Mouse (Mus musculus) right cerebral cortex, adult 18-20 months (tissue): Measurements from ENCODE around the gene Trabd.

Experiments
- DNase-seq: peaks from one replicate; pipeline ENCODE4 v3.0.0; 2022; ENCODE audit warnings: mixed read lengths

The Trabd gene

GRCm38 (mm10) chr15:89074613-89075477, at the start of gene Trabd:
TSS of gene Trabd (plus strand) at chr15:89075124.
- DNase-seq, result no peak

GRCm38 (mm10) chr15:89044381-89044780, 30.5 kb upstream of the Trabd start:
- DNase-seq, result no peak

GRCm38 (mm10) chr15:89046356-89046755, 28.6 kb upstream of the Trabd start:
- no peak for DNase-seq

- DNase-seq, result no peak
Measured at GRCm38 (mm10) chr15:89054666-89055065, 20.3 kb upstream of the Trabd start.

- no peak for DNase-seq
Measured at GRCm38 (mm10) chr15:89058736-89059135, 16.2 kb upstream of the Trabd start.

GRCm38 (mm10) chr15:89059161-89059931, 15.6 kb upstream of the Trabd start, which contains the start of gene Panx2:
TSS of gene Panx2 (plus strand) at chr15:89059734.
- no peak for DNase-seq

- DNase-seq, result peak; percentile 42
Measured at GRCm38 (mm10) chr15:89060032-89060681, 14.8 kb upstream of the Trabd start.

- no peak for DNase-seq
Measured at GRCm38 (mm10) chr15:89060811-89061460, 14.0 kb upstream of the Trabd start.

- no peak for DNase-seq
Measured at GRCm38 (mm10) chr15:89061761-89062517, 13.0 kb upstream of the Trabd start.

GRCm38 (mm10) chr15:89062518-89062910, 12.4 kb upstream of the Trabd start:
- no peak for DNase-seq

- no peak for DNase-seq
Measured at GRCm38 (mm10) chr15:89063001-89063400, 11.9 kb upstream of the Trabd start.

GRCm38 (mm10) chr15:89063536-89063935, 11.4 kb upstream of the Trabd start:
- peak; percentile 73 for DNase-seq

- no peak for DNase-seq
Measured at GRCm38 (mm10) chr15:89064891-89065290, 10.0 kb upstream of the Trabd start.

- no peak for DNase-seq
Measured at GRCm38 (mm10) chr15:89067609-89068008, 7.3 kb upstream of the Trabd start.

GRCm38 (mm10) chr15:89068226-89068625, 6.7 kb upstream of the Trabd start:
- DNase-seq, result no peak

- no peak for DNase-seq
Measured at GRCm38 (mm10) chr15:89069336-89069840, 5.5 kb upstream of the Trabd start.

GRCm38 (mm10) chr15:89070606-89071005, 4.3 kb upstream of the Trabd start:
- no peak for DNase-seq

GRCm38 (mm10) chr15:89073993-89074603, 826 bp upstream of the Trabd start:
- no peak for DNase-seq

GRCm38 (mm10) chr15:89075478-89076147, 689 bp downstream of the Trabd start:
- DNase-seq, result peak; percentile 89

GRCm38 (mm10) chr15:89076156-89076731, 1.3 kb downstream of the Trabd start:
- peak; percentile 42 for DNase-seq
